Mouse (Mus musculus) erythroblast, embryonic 14.5 days (primary cell): ENCODE data around the gene Gfra1.

Source experiments
- GATA1 ChIP-seq: IDR thresholded peaks from 2 replicates; pipeline ENCODE4 v1.6.1; 2012; ENCODE audit warnings: low read length, inconsistent platforms, mixed read lengths
- TAL1 ChIP-seq: IDR thresholded peaks from 3 replicates; pipeline ENCODE4 v1.6.1; 2012; ENCODE audit warnings: low read length, inconsistent platforms, mixed read lengths

GRCm38 (mm10) chr19:58432840-58433239, 22.9 kb downstream of the Gfra1 start:
- TF ChIP-seq GATA1: no peak
- no peak for TF ChIP-seq TAL1
